Mouse (Mus musculus) brown adipose tissue, adult 24 weeks (tissue): ENCODE results near the gene Itgal. TPM values are rescaled to one million over a fixed set of nuclear protein-coding genes. Genes with fewer than 3 reads are reported as not detected.
"Not testable (repeated sequence)": the region's sequence is repeated elsewhere in the genome, so short reads cannot be mapped to it uniquely, and the experiment has no call there.

Experiments
- H3K27ac ChIP-seq: fragments of 200-500 bp; replicated peaks from 2 replicates; pipeline ENCODE4 v1.5.1; 2012; ENCODE audit warnings: low read depth, mild to moderate bottlenecking, low read length
- H3K4me1 ChIP-seq: fragments of 200-500 bp; 2 replicates; pipeline ENCODE4 v1.6.1; 2012; ENCODE audit warnings: low read length, mixed read lengths; ENCODE audit not compliant: control insufficient read depth, insufficient read depth, insufficient read length
- H3K4me3 ChIP-seq: fragments of 200-500 bp; 2 replicates; pipeline ENCODE4 v1.5.1; 2012; ENCODE audit warnings: low read depth, mild to moderate bottlenecking, low read length, moderate library complexity; ENCODE audit not compliant: insufficient read depth
- polyA plus RNA-seq: library from polyadenylated mRNA; stranded (reverse); fragments of >200 nt; gene quantifications from 2 replicates; pipeline ENCODE4 v1.2.4, GENCODE M21; 2012; ENCODE audit not compliant: missing spikeins, insufficient read depth, insufficient read length

The Itgal gene
- polyA plus RNA-seq: 1.1 and 2.3 TPM in 2 replicates

- peak within 1 kb of the TSS; percentile 7; the same call in 1 of the 2 replicates for H3K4me3 ChIP-seq
- H3K27ac ChIP-seq: no peak within 1 kb of the TSS
- H3K4me1 ChIP-seq: no peaks in the 10 kb centered on the region
These were observed at the start of gene Itgal for GRCm38 (mm10) chr7:127296098-127296497. Gene Itgal (plus strand): TSS chr7:127296260.

- H3K27ac ChIP-seq, H3K4me1 ChIP-seq, H3K4me3 ChIP-seq: not testable (repeated sequence)
These were observed 45.5 kb upstream of the Itgal start for GRCm38 (mm10) chr7:127250511-127250910.

- H3K4me1 ChIP-seq: no peaks in the 10 kb centered on the region
- H3K27ac ChIP-seq: no peak overlapping the region
These were observed 43.6 kb upstream of the Itgal start for GRCm38 (mm10) chr7:127252414-127252813.

GRCm38 (mm10) chr7:127253341-127253740 is 42.7 kb upstream of the Itgal start:
- Histone ChIP-seq H3K4me1 (no peaks in the 10 kb centered on the region), H3K27ac (no peak overlapping the region), H3K4me3 (peak overlapping the region; percentile 73)

More at GRCm38 (mm10) chr7:127252414-127252813, 43.6 kb upstream of the Itgal start:
- H3K4me3 ChIP-seq: no peak overlapping the region

- Histone ChIP-seq H3K27ac (peak overlapping the region; percentile 2; the same call in 1 of the 2 replicates), H3K4me1 (no peaks in the 10 kb centered on the region), H3K4me3 (peak overlapping the region; percentile 73)
These were observed 42.0 kb upstream of the Itgal start for GRCm38 (mm10) chr7:127253821-127254769.

GRCm38 (mm10) chr7:127255008-127255407 is 41.1 kb upstream of the Itgal start:
- Histone ChIP-seq H3K4me1 (no peaks in the 10 kb centered on the region), H3K27ac (no peak overlapping the region), H3K4me3 (peak overlapping the region; percentile 64)

GRCm38 (mm10) chr7:127255965-127256364 is 40.1 kb upstream of the Itgal start:
- no peak overlapping the region for H3K4me3 ChIP-seq
- no peaks in the 10 kb centered on the region for H3K4me1 ChIP-seq
- H3K27ac ChIP-seq: no peak overlapping the region

- no peak overlapping the region for H3K4me3 ChIP-seq
- H3K27ac ChIP-seq: no peak overlapping the region
- H3K4me1 ChIP-seq: no peaks in the 10 kb centered on the region
These were observed 39.5 kb upstream of the Itgal start for GRCm38 (mm10) chr7:127256518-127256917.

- H3K27ac ChIP-seq: no peak overlapping the region
- no peak overlapping the region for H3K4me3 ChIP-seq
- no peaks in the 10 kb centered on the region for H3K4me1 ChIP-seq
These were observed 36.7 kb upstream of the Itgal start for GRCm38 (mm10) chr7:127259186-127259905.

- peak within 1 kb of the TSS; percentile 80 for H3K4me3 ChIP-seq
- H3K27ac ChIP-seq: no peak within 1 kb of the TSS
These were observed 35.5 kb upstream of the Itgal start, which contains the start of gene Dctpp1 for GRCm38 (mm10) chr7:127260309-127261111. Gene Dctpp1 (minus strand): TSS chr7:127260709.

GRCm38 (mm10) chr7:127262218-127262961 is 33.7 kb upstream of the Itgal start:
- H3K4me3 ChIP-seq: no peak overlapping the region
- no peak overlapping the region for H3K27ac ChIP-seq
- no peaks in the 10 kb centered on the region for H3K4me1 ChIP-seq

More at GRCm38 (mm10) chr7:127260309-127261111, 35.5 kb upstream of the Itgal start, which contains the start of gene Dctpp1:
- H3K4me1 ChIP-seq: no peaks in the 10 kb centered on the region

- H3K4me3 ChIP-seq: no peak overlapping the region
These were observed 32.5 kb upstream of the Itgal start for GRCm38 (mm10) chr7:127263526-127263925.

GRCm38 (mm10) chr7:127270256-127270655 is 25.8 kb upstream of the Itgal start:
- H3K4me3 ChIP-seq: no peak overlapping the region
- peak overlapping the region; percentile 92; the same call in 1 of the 2 replicates for H3K27ac ChIP-seq
- peaks cover 12% of the 10 kb centered on the region; the same call in 1 of the 2 replicates for H3K4me1 ChIP-seq

More at GRCm38 (mm10) chr7:127263526-127263925, 32.5 kb upstream of the Itgal start:
- H3K4me1 ChIP-seq: no peaks in the 10 kb centered on the region
- H3K27ac ChIP-seq: no peak overlapping the region

GRCm38 (mm10) chr7:127270666-127271065 is 25.4 kb upstream of the Itgal start:
- Histone ChIP-seq H3K4me3 (peak overlapping the region; percentile 41; the same call in 1 of the 2 replicates), H3K27ac (peak overlapping the region; percentile 92), H3K4me1 (peaks cover 12% of the 10 kb centered on the region; the same call in 1 of the 2 replicates)
